Mouse (Mus musculus): ENCODE data around the gene Efnb2.

DNA sequence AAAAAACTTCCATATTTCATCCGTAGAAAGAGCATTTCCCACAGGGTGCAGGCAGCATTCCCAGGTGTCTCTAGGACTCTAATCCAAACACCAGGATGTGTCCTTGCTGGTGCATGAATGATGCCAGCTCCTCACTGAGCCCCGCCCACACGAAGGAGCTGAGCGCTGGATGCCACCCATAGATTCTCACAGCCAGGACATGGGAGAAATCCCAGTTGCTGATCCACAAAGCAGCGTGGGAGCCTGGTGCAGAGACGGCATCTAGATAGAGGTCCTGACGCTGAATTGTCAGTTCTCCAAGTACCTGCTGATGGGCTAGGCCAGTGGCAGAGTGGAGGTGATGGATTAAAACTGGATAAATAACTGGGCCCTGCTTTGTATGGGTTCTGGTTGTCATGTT is 61.1 kb downstream of the Efnb2 start:
- TF ChIP-seq CTCF (IDR thresholded peaks at IDR 0.05), result no peak
- no peak for TF ChIP-seq EP300 (IDR thresholded peaks at IDR 0.05; ENCODE audit: insufficient read depth, low read depth, low read length)

Data from heart, adult 2 months (tissue).